In genomic region chr8:69715366-69715765, GRCm38 (mm10) we compare ENCODE assay signal across 8 mouse cellular contexts. TPM values are rescaled to one million over a fixed set of nuclear protein-coding genes. Genes with fewer than 3 reads are reported as not detected.
DNase-seq lines count a peak whose midpoint lies in the region; ATAC-seq and TF ChIP-seq lines count a peak whose summit lies in the region.

No protein-coding gene starts in this region.

- no peaks in the 10 kb centered on the region for H3K9me3 ChIP-seq in lung, embryonic 16.5 days (ENCODE audit: control insufficient read depth, low read length)
- H3K9me3 ChIP-seq in limb, embryonic 14.5 days (ENCODE audit: control insufficient read depth, low read length) = no peaks in the 10 kb centered on the region
- H3K9me3 ChIP-seq in stomach, embryonic 14.5 days (ENCODE audit: control insufficient read depth, low read depth, low read length) = no peaks in the 10 kb centered on the region

- 71% methylated on average over 6 of the region's 6 CpGs for WGBS in lung, embryonic 16.5 days
- WGBS in limb, embryonic 14.5 days = 83% methylated on average over 6 of the region's 6 CpGs
- WGBS in stomach, embryonic 14.5 days = 80% methylated on average over 6 of the region's 6 CpGs
- 86% methylated on average over 6 of the region's 6 CpGs for WGBS in thymus, adult 2 months

- peaks cover 7% of the 10 kb centered on the region for H3K4me1 ChIP-seq in lung, embryonic 16.5 days (replicated peaks; ENCODE audit: control insufficient read depth, insufficient read depth, low read length)
- peaks cover 6% of the 10 kb centered on the region for H3K4me1 ChIP-seq in limb, embryonic 14.5 days (ENCODE audit: control insufficient read depth, insufficient read depth, low read length)
- H3K4me1 ChIP-seq in stomach, embryonic 14.5 days (ENCODE audit: control insufficient read depth, insufficient read depth, low read length) = peaks cover 10% of the 10 kb centered on the region
- H3K4me1 ChIP-seq in thymus, adult 2 months (replicated peaks; ENCODE audit: control insufficient read depth, insufficient read depth, low read length) = peaks cover 8% of the 10 kb centered on the region

- TF ChIP-seq CTCF in thymus, adult 2 months (IDR thresholded peaks at IDR 0.05; ENCODE audit: borderline replicate concordance, control insufficient read depth, extremely low read depth, insufficient read depth, low read length, poor library complexity) = no peak

- no peak for ATAC-seq in lung, embryonic 16.5 days (ENCODE audit: low read depth)
- no peak for ATAC-seq in limb, embryonic 14.5 days (ENCODE audit: low FRiP score, low read depth)
- ATAC-seq in stomach, embryonic 14.5 days (ENCODE audit: insufficient number of reproducible peaks, insufficient read depth, low FRiP score, low read depth) = no peak

- H3K4me2 ChIP-seq in lung, embryonic 16.5 days (ENCODE audit: low read depth, low read length) = peak overlapping the region; percentile 49
- peak overlapping the region; percentile 49 for H3K4me2 ChIP-seq in limb, embryonic 14.5 days (replicated peaks; ENCODE audit: low read depth, low read length, severe bottlenecking)
- H3K4me2 ChIP-seq in stomach, embryonic 14.5 days (replicated peaks; ENCODE audit: low read depth, low read length) = peak overlapping the region; percentile 37

- peak; percentile 22 for DNase-seq in cerebellum, adult 11-12 months
- no peak for DNase-seq in cerebellum, postnatal 4 days (ENCODE audit: low spot score in 2 of 2)
- DNase-seq in lung, postnatal 10 days = no peak
- no peak for DNase-seq in limb, embryonic 14.5 days (ENCODE audit: low spot score)
- no peak for DNase-seq in spleen, postnatal 36 days (ENCODE audit: low spot score in 2 of 2)
- DNase-seq in thymus, adult 2 months = no peak

- no peak for TF ChIP-seq POLR2A in limb, embryonic 14.5 days (IDR thresholded peaks at IDR 0.05; ENCODE audit: borderline replicate concordance, extremely low read depth, insufficient read depth, insufficient read length)
- TF ChIP-seq POLR2A in thymus, adult 2 months (IDR thresholded peaks at IDR 0.05; ENCODE audit: control insufficient read depth, extremely low read depth, insufficient read depth, low read length, poor library complexity) = no peak

- no peak overlapping the region for H3K27ac ChIP-seq in lung, embryonic 16.5 days (ENCODE audit: low read length)
- no peak overlapping the region for H3K27ac ChIP-seq in limb, embryonic 14.5 days (replicated peaks; ENCODE audit: low read depth, low read length)
- no peak overlapping the region for H3K27ac ChIP-seq in stomach, embryonic 14.5 days (ENCODE audit: low read length)
- H3K27ac ChIP-seq in thymus, adult 2 months (ENCODE audit: control insufficient read depth, insufficient read depth, low read length) = no peak overlapping the region

- H3K4me3 ChIP-seq in lung, embryonic 16.5 days (ENCODE audit: low read length) = peak overlapping the region; percentile 22; the same call in 1 of the 2 replicates
- H3K4me3 ChIP-seq in limb, embryonic 14.5 days (replicated peaks; ENCODE audit: low read length) = peak overlapping the region; percentile 83
- peak overlapping the region; percentile 87 for H3K4me3 ChIP-seq in stomach, embryonic 14.5 days (ENCODE audit: low read depth, low read length)
- no peak overlapping the region for H3K4me3 ChIP-seq in thymus, adult 2 months (ENCODE audit: control insufficient read depth, insufficient read depth, low read length)

- H3K36me3 ChIP-seq in lung, embryonic 16.5 days (ENCODE audit: control insufficient read depth, insufficient read depth, low read length) = peaks cover 2% of the 10 kb centered on the region; the same call in 1 of the 2 replicates
- peaks cover 12% of the 10 kb centered on the region; the same call in 1 of the 2 replicates for H3K36me3 ChIP-seq in limb, embryonic 14.5 days (ENCODE audit: control insufficient read depth, insufficient read depth, low read length)
- peaks cover 4% of the 10 kb centered on the region for H3K36me3 ChIP-seq in stomach, embryonic 14.5 days (ENCODE audit: control insufficient read depth, insufficient read depth, low read length)
- peaks cover 4% of the 10 kb centered on the region; the same call in 1 of the 2 replicates for H3K36me3 ChIP-seq in thymus, adult 2 months (ENCODE audit: control insufficient read depth, insufficient read depth, low read length)

- H3K27me3 ChIP-seq in lung, embryonic 16.5 days (ENCODE audit: control insufficient read depth, insufficient read depth, low read depth, low read length) = no peaks in the 10 kb centered on the region
- no peaks in the 10 kb centered on the region for H3K27me3 ChIP-seq in limb, embryonic 14.5 days (ENCODE audit: control insufficient read depth, insufficient read depth, low read length)
- no peaks in the 10 kb centered on the region for H3K27me3 ChIP-seq in stomach, embryonic 14.5 days (ENCODE audit: control insufficient read depth, insufficient read depth, low read length)
- H3K27me3 ChIP-seq in thymus, adult 2 months (ENCODE audit: control insufficient read depth, insufficient read depth, low read length) = no peaks in the 10 kb centered on the region

- H3K9ac ChIP-seq in lung, embryonic 16.5 days (ENCODE audit: low read length) = peak overlapping the region; percentile 49; the same call in 1 of the 2 replicates
- peak overlapping the region; percentile 34; the same call in 1 of the 2 replicates for H3K9ac ChIP-seq in limb, embryonic 14.5 days (ENCODE audit: low read depth, low read length, severe bottlenecking)
- H3K9ac ChIP-seq in stomach, embryonic 14.5 days (replicated peaks; ENCODE audit: low read depth, low read length) = no peak overlapping the region

RNA-seq across cellular contexts. Expression of gene Zfp869, which starts 4.8 kb away (rescaled TPM):
- 27.7 and 28.2 TPM in 2 replicates for polyA plus RNA-seq in lung, embryonic 16.5 days (2015; fragmentation: Nextera tagmentation; extraction: Ambion mirVana)
- 11.5 and 16.8 TPM in 2 replicates for polyA plus RNA-seq in limb, embryonic 14.5 days (2012; rRNA removed)
- polyA plus RNA-seq in limb, embryonic 14.5 days (2014; fragmentation: Nextera tagmentation; extraction: Ambion mirVana) = 32.4 and 32.5 TPM in 2 replicates
- polyA plus RNA-seq in stomach, embryonic 14.5 days (2014; fragmentation: Nextera tagmentation; extraction: Ambion mirVana) = 30.4 and 30.9 TPM in 2 replicates
- 3.8 and 4.1 TPM in 2 replicates for polyA plus RNA-seq in thymus, adult 2 months (2012; rRNA removed)

RNA-seq across cellular contexts. Expression of gene Zfp963, which starts 34.4 kb away (rescaled TPM):
- 8.4 TPM in 2 replicates for polyA plus RNA-seq in lung, embryonic 16.5 days (2015; fragmentation: Nextera tagmentation; extraction: Ambion mirVana)
- 9.3 and 10.0 TPM in 2 replicates for polyA plus RNA-seq in limb, embryonic 14.5 days (2012; rRNA removed)
- polyA plus RNA-seq in limb, embryonic 14.5 days (2014; fragmentation: Nextera tagmentation; extraction: Ambion mirVana) = 8.2 and 8.7 TPM in 2 replicates
- 6.1 and 6.3 TPM in 2 replicates for polyA plus RNA-seq in stomach, embryonic 14.5 days (2014; fragmentation: Nextera tagmentation; extraction: Ambion mirVana)
- 2.1 and 3.3 TPM in 2 replicates for polyA plus RNA-seq in thymus, adult 2 months (2012; rRNA removed)

RNA-seq across cellular contexts. Expression of gene Gm20422, which starts 59.3 kb away (rescaled TPM):
- polyA plus RNA-seq in lung, embryonic 16.5 days (2015; fragmentation: Nextera tagmentation; extraction: Ambion mirVana) = 0.85 and 1.2 TPM in 2 replicates
- polyA plus RNA-seq in limb, embryonic 14.5 days (2012; rRNA removed) = 1.1 TPM in 1 of 2 replicates, not detected in the other
- polyA plus RNA-seq in limb, embryonic 14.5 days (2014; fragmentation: Nextera tagmentation; extraction: Ambion mirVana) = 0.62 and 1.5 TPM in 2 replicates
- polyA plus RNA-seq in stomach, embryonic 14.5 days (2014; fragmentation: Nextera tagmentation; extraction: Ambion mirVana) = 0.90 TPM in 1 of 2 replicates, not detected in the other
- polyA plus RNA-seq in thymus, adult 2 months (2012; rRNA removed) = 1.3 TPM in 1 of 2 replicates, not detected in the other
